Mouse (Mus musculus) cerebellum, adult 2 months (tissue): ENCODE results near the gene Fhad1.

Source experiments
- CTCF ChIP-seq: fragments of 200-500 bp; IDR thresholded peaks from 2 replicates; pipeline ENCODE4 v1.5.1; 2011; ENCODE audit warnings: low read depth, mild to moderate bottlenecking, control low read depth, low read length, moderate library complexity, borderline replicate concordance; ENCODE audit not compliant: insufficient read depth
- POLR2A ChIP-seq: fragments of 200-500 bp; IDR thresholded peaks from 2 replicates; pipeline ENCODE4 v1.6.1; 2011; ENCODE audit warnings: low read length, control low read depth, borderline replicate concordance; ENCODE audit not compliant: insufficient read depth

DNA sequence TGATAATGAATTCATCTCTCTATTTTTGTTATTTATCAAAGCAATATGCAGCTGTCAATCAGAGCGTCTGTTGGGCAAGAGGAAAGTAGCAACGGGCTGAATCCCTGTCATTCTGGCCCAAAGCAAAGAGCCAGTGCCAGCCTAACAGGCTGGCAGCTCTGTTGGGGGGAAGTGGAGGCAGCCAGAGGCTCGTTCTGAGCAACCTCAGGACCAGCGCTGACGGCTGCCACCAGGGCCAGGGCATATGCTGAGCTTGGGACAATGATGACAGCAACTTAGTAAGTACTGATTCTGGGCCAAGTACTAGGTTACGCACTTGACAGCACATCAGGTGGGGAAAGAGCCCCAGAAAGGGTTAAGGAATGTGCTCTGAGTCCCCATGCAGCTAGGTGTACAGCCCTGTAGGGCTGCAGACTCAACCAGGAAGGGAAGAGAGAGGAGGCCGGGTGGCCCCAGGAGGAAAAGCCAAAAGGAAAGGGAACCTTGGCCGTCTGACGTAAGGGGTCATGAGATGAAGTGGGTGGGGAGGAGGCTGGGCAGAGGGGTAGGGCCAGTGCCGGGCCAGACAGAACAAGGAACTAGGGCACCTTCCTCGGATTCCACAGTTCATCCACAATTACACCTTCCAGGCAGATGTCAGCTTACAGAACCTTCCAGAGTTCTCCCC is 144.1 kb downstream of the Fhad1 start:
- TF ChIP-seq POLR2A (no peak), CTCF (no peak)
